Mouse (Mus musculus) left cerebral cortex, adult 9 months (tissue): ENCODE results near the gene Pirb.

ENCODE experiments used
- DNase-seq, 2 experiments: peaks; one replicate each; pipeline ENCODE4 v3.0.0; 2022; ENCODE audit warnings: low spot score in 2 of 2

Gene Pirb

DNA sequence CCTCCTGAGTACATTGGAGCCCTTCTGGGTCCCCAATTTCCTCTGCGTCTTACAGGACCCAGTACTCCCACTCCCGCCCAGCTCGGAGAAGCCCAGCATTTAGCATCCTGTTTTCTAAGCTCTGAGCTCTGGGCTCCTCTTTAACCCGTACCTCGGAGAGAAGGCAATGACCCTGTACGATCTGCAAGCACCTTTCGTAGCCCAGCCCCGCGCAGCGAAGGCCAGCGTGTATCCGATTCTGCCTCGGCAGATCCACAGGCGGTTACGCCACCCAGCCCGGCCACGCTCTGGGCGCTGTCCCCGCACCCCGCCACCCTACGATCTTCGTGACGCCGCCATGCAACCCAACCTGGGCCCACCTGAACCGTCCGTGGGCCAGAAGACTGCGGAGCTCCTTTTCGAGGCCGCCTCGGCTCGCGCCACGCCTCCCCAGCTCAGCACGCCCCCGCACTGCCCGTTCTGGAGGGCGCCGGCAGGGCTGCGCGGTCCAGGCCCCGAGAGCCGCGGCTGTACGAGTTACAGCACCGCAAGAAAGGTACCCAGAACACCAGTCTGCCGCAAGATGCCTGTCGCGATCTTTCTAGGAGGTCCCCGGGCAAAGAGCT lies 27.7 kb downstream of the Pirb start, which contains the start of gene Tsen34:
TSS of gene Tsen34 (plus strand) at position 482 of the 605 bp plus-strand sequence.
- DNase-seq: no peak

DNA sequence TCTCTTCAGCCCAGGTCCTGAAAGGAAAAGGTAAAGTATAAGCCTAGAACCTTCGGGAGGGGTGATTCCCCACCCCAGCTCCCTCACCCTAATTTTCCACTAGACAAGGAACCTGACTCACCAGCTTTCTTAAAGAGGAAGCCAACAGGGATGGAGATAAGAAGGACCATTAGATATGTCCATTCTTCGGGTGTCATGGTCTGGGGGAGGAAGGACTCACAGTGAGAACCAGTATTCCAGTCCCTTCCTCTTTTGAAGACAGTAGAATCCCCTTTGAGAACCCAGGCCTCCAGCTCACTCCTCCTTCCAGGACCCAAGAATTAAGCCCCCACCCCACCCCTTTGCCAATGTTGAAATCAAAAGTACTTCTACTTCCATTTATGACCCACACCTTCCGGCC lies 28.3 kb downstream of the Pirb start:
- DNase-seq: no peak

DNA sequence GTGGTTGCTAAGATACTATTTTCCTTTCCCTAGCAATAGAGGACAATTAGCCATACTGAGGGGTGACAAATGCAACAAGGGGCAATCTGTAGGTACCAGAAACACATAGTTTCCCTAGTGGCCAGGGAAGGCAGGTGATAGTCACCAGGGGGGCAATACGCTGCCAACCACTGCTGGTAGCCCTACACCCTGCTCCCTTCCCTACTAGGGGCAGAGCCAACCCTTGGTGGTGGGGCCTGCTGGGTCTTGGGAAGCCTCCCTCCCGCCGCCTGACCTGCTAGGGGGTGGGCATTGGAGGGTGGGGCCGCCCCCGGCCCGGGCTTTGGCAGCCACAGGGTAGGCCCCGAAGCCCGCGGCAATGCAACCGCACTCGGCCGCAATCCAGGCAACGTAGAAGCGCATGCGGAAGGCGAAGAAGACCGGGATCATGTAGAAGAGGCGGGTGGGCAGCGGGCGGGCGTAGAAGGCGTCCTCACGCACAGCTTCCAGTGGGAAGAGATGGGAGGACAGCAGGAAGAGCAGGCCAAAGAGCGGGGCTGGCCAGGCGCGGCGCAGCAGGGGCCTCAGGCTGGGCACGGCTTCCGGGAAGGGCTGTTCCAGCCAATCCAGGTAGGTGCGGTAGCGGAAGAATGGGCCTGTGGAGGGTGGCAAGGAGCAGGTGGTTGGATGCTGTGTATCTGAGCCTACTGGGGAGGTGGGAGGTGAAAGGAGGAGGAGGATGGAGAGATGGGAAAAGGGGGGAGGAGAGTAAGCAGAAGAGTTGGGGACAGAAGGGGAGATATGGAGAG lies 34.6 kb downstream of the Pirb start:
- no peak for DNase-seq

DNA sequence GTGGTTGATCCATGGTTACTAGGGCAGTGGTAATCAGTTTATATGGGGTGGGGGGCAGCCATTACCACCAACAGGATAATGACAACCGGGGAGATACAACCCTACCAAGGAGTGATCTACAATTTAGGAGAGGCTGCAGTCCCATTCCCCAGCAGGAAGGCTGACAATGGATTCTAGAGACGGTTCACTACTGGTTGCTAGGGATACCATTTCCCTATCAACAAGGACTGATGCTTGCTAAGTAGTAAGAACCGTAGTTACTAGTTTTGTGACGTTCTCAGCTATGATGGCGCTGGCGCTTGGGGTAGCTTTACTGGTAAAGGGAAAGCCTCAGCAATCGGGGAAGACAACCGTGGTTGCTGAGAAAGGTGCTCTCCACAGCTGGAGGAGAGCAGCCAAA lies 35.5 kb downstream of the Pirb start:
- DNase-seq: no peak

DNA sequence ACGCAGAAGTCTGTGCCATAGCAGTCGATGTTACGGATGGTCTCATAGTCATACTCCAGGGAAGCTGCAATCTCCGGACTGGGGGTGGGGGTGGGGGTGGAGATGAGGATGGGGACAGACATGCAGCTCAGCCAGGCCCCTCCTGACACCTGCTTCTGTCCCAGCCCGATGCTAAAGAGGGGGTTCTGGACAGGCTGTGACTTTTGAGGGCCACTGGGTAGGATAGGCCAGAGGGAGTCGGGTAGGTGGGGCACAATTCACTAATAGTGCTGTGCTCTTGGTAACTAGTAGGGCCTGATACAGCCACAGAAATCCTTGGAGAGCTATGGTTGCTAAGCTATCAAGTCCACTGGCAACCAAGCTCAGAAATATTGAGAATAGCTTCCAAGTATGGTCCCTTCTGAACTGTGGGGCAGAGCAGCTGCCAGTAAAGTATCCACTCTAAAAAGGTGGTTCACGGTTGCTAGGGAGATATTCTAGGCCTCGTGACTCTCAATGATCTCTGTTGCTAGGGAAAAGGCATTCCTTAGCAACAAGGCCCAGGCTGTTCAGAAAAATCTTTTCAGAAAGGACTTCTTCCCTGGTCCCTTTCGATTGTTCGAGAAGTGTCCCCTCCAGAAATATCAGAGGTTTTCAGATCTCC lies 36.2 kb downstream of the Pirb start:
- DNase-seq: peak in 1 of 2 experiments; percentile 35

DNA sequence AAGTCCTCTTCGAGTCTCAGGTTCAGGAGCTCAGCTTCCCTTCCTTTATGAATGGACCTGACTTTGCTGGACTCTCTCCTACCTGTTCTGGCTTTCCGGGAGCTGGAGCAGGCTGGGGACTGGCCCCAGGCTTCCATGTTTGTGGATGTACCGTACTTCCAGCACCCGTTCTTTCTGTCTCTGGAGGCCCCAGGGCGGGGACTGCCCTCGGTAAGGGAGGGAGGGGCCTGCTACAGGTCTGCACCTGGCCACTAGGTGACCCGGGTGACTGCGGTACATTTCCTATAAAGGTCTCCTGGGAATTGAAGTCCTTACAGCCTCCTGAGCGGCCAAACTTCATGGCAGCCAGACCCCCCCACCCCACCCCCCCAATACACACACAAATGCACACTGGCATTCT lies 42.8 kb downstream of the Pirb start, which contains the start of gene Tmc4:
TSS of gene Tmc4 (minus strand) at position 212 of the 400 bp plus-strand sequence.
- DNase-seq: no peak

DNA sequence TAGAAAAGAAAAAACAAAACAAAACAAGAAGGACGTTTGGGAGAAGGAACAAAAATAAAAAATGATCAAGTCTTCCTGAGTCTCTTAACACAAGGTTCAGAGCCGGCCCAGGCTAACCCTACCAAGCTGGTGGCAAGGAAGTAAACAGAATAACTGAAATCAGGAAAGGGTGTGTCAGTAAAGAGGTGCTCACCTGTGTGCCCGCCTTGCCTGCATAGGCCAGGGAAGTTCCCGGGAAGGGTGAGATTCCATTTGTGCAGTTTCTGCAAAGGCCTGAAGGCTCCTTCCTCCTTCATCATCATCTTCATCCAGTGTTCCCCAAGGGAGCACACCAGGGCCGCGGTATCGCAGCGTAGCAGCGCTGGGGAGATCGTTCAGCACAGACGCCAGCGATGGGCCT lies 43.8 kb downstream of the Pirb start:
- DNase-seq: no peak

DNA sequence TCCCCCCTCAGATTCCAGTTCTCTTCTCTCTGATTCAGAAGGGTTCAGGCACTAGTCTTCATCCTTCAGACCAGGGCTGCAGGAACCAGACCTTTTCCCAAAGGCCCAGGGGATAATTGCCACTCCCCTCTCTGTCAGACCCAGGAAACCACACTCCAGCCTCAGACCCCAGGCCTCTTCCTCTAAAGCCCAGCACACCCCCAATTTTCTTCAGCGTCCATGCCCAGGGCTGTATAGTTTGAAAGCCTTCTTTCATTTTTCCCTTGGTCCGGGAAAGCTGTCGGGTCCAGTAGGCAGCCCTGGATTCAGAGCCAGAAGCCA lies 45.0 kb downstream of the Pirb start:
- no peak for DNase-seq

DNA sequence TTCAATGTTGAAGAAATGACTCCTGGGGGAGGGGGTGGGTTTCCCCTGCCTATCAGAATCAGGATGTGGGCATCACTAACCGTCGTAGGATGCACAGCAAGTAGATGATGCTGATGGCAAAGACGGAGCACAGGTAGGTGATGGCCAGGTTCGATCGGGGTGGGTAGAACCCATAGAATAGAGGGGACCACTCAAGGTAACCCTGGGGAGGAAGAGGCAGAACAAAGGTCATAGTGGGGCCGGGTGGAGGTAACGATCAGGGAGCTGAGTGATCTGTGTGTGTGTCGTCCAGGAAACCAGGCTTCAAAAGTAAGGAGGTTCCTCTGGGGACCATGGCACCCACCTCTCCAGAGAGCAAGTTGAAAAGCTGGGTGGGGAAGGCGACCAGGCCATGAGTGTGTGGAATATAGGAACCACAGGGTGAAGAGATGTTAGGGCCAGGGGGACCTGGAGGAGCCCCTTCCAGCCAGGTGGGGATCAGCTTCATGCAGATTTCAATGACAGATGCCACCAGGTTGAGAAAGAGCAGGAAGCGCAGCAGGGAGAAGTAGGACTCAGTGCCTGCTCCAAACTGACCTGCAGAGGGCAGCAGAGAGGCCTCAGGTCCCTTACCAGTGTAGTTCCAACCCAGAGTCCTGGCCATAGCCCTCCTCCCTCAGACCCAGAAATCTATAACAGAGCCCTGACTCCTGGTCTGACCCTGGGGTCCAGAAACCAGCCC lies 45.5 kb downstream of the Pirb start:
- peak in 1 of 2 experiments; percentile 82 for DNase-seq

DNA sequence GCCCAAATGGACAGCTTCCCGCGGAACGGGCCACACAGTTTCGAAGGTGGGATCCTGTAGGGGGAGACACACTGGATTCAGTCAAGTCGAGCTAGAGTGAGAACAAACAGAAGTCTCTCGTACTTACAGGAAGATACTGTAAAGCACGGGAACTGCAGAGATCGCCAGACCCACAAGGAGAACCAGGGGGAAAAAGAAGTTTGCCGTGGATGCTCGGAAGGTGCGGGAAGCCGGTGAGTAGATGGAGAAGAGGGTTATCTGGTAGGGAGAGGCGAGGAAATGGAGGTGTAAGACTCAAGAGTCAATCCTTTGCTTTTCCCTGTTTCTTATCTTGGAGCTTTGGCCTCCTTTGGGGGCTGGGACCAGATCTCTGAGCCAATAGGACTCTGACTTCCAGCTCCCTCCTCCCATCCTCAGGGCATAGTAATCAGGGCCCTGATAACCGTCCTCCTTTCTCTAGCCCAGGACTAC lies 53.2 kb downstream of the Pirb start:
- DNase-seq: no peak

DNA sequence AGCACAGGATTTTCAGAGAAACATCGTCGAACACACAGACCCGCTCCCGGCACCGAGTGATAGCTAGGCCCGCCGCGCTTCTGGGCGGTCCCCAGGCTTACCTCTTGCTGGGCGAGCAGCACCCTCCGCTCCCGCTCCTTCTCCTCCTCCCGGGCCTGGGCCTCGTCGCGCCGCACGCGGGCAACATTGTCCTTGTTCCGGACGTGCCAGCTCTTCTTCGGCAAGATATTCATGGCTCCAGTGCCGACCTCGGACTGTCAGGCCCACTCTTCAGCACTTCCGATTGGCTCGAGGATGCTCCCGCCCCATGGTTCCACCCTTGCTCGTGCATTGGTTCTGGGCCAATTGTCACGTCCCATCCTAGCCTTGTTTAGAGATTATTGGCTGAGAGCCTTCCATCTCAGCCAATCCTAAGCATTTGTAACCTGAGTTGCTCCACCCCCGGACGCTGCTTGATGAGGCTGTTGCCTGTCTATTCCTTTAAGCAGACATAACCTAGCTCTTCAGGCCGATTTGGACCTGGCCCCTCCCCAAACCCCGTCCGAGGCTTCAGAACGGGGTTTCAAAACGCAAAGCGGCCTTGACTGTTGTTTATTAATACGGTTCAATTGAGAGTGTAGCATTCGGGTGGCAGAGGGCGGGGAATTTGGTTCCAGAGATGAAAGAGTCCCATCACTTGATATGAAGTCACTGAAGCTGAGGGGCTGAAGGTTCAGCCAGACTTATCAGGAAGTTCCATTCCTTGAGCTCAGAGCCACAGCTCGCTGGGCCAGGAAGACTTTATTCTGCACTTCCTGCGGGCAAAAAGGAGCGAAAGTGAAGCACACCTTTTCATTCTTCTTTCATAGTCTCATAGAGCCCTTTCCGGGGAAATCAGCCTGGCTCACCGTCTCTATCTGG lies 54.7 kb downstream of the Pirb start, which contains the start of gene Leng1:
TSS of gene Leng1 (minus strand) at position 626 of the 900 bp plus-strand sequence.
- DNase-seq: peak; percentile 92 to 98

DNA sequence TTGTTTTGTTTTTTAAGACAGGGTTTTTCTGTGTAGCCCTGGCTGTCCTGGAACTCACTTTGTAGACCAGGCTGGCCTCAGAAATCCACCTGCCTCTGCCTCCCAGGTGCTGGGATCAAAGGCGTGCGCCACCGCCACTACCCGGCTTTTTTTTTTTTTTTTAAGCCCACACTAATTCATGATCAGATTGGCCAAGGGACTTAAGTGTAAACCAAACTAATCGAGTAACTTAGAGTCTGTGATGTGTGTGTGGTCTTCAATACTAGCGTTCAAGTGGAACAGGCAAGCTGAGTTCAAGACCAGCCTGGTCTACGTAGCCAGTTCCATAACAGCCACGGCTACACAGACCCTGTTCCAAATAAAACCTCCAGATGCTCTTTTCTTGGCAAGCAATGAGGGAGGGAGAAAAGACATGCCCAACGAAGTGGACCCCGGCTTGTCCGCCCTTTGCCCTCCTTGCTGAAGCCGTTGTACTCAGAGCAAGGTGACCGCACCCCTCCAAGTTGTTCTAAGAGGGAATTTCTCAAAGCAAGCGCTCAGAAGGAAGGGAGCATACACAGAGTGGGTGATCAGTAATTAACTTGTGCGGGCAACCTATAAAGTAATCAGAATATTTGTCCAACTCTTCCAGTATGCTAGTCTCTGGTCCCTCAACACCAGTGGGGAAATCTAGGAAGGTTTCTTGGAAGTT lies 55.5 kb downstream of the Pirb start:
- no peak for DNase-seq
